Mouse (Mus musculus): ENCODE measurements at regions not wholly inside any gene's neighbourhood (a gene's known extent, or its start where the extent isn't known, plus 50 kb on each side); places are given as distances from the start of the nearest gene placed in this dataset.

- no peak overlapping the region for H3K27ac ChIP-seq (replicated peaks)
- H3K36me3 ChIP-seq (ENCODE audit: control insufficient read depth, insufficient read depth, low read length), result no peaks in the 10 kb centered on the region
- H3K4me2 ChIP-seq (replicated peaks; ENCODE audit: low read depth), result no peak overlapping the region
- H3K27me3 ChIP-seq (ENCODE audit: control insufficient read depth, insufficient read depth, low read length), result no peaks in the 10 kb centered on the region
- H3K9ac ChIP-seq (ENCODE audit: low read length), result no peak overlapping the region
- TF ChIP-seq CTCF (IDR thresholded peaks at IDR 0.05; ENCODE audit: low read depth) (no peak), EP300 (optimal IDR thresholded peaks at IDR 0.05) (no peak)
- no peak for ATAC-seq (ENCODE audit: low FRiP score, low TSS enrichment)
- no peak for DNase-seq (ENCODE audit: low spot score)
- no peak overlapping the region for H3K4me3 ChIP-seq (ENCODE audit: low read depth, low read length)
- H3K4me1 ChIP-seq (replicated peaks; ENCODE audit: control insufficient read depth, insufficient read depth), result no peaks in the 10 kb centered on the region
- H3K9me3 ChIP-seq (ENCODE audit: control insufficient read depth, low read length), result no peaks in the 10 kb centered on the region
Observed at GRCm38 (mm10) chr14:97287447-97287846, 768.5 kb upstream of the Klhl1 start.

- Histone ChIP-seq H3K27ac (replicated peaks) (no peak overlapping the region), H3K9me3 (ENCODE audit: control insufficient read depth, low read length) (no peaks in the 10 kb centered on the region), H3K4me3 (ENCODE audit: low read depth, low read length) (no peak overlapping the region), H3K27me3 (ENCODE audit: control insufficient read depth, insufficient read depth, low read length) (no peaks in the 10 kb centered on the region), H3K9ac (ENCODE audit: low read length) (no peak overlapping the region), H3K4me1 (replicated peaks; ENCODE audit: control insufficient read depth, insufficient read depth) (no peaks in the 10 kb centered on the region), H3K4me2 (replicated peaks; ENCODE audit: low read depth) (no peak overlapping the region), H3K36me3 (ENCODE audit: control insufficient read depth, insufficient read depth, low read length) (no peaks in the 10 kb centered on the region)
- TF ChIP-seq EP300 (optimal IDR thresholded peaks at IDR 0.05) (no peak), CTCF (IDR thresholded peaks at IDR 0.05; ENCODE audit: low read depth) (no peak)
- DNase-seq (ENCODE audit: low spot score) (no peak), ATAC-seq (ENCODE audit: low FRiP score, low TSS enrichment) (no peak)
- WGBS, result 49% methylated on average over 3 of the region's 3 CpGs
Observed at GRCm38 (mm10) chr14:97258461-97258860, 739.6 kb upstream of the Klhl1 start.
